Mouse (Mus musculus) frontal cortex, postnatal 14 days (tissue): ENCODE results near the gene Gnpda2.

ENCODE experiments used
- DNase-seq, 2 experiments: peaks; one replicate each; pipeline ENCODE4 v3.0.0; 2022; ENCODE audit warnings: low spot score in 2 of 2

Gnpda2 gene

DNA sequence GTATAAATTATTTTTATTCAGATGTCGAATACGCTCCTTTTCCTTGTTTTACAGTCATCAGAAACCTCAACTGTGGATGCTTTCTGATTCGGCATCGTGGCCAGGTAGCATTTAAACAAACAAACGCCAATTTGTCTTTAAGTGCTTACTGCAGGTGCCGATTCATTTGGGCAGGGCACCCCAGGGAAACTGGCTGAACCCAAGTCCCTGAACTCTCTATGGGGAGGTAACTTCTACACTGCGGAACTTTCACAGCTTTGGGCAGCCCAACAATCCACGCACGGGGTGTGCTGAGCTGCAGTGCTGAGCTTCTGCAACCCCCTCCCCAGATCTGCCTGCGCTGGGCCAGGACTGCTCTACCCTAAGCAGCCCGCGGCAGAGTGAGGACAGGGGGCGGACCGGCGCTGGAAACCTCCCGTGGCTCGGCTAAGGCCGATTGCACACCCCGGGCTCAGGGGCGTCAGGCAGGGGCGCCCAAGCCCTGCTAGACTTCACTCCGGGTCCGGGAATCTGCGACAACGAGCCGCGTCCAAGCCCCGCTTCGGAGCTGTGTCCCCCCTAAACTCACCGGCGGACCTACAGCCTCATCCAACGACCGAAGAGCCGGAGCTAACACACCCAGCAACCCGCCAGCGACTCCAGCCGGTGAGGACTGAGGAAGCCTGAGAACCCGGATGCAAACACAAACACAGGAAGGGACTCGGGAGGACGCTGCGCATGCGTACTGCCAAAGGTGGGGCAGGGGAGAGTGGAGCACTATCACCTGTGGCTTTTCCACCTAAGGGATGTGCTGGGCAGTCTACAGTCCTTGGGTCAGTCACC is at the start of gene Gnpda2:
TSS of gene Gnpda2 (minus strand) at position 701 of the 822 bp plus-strand sequence.
- DNase-seq = peak; percentile 78 to 81

- no peak for DNase-seq
Observed at GRCm38 (mm10) chr5:69634766-69635165, 42.6 kb upstream of the Gnpda2 start.

GRCm38 (mm10) chr5:69620899-69621298 is 28.8 kb upstream of the Gnpda2 start:
- no peak for DNase-seq

DNA sequence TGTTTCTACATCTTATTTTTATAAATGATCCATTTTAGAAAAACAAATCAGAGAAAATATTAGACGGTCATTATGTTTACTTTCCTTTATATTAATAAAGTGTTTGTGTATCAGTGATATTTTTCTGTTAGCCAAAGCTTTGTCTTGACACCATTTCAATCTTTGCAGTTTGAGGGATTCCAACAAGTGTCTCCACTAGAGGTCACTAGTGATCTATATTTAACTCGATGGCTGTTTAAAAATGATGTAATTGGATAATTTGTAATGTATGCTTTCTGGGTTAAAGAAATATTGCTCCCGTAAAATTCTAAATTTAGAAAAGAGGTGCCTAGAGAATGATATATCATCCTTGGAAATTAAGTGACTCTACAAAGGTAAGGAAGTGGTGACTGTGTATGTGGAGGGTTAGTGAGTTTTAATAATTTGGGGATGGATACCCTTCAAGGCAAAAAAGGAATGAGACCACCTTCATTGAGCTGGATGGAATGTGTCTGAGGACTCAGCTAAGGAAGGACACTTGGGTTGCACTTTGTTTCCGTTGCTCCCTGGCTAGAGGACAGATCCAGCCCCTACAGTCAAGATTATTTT is 21.2 kb upstream of the Gnpda2 start:
- no peak for DNase-seq

- DNase-seq = no peak
Observed at GRCm38 (mm10) chr5:69601027-69601426, 8.9 kb upstream of the Gnpda2 start.

GRCm38 (mm10) chr5:69557404-69557935 is 34.7 kb downstream of the Gnpda2 start:
- no peak for DNase-seq

GRCm38 (mm10) chr5:69556628-69557403 is 35.3 kb downstream of the Gnpda2 start, which contains the start of gene Guf1:
Guf1 (plus strand) TSS chr5:69556923.
- peak; percentile 90 to 95 for DNase-seq

GRCm38 (mm10) chr5:69542489-69542888 is 49.7 kb downstream of the Gnpda2 start, which contains the start of gene Yipf7:
Yipf7 (minus strand) TSS chr5:69542648.
- DNase-seq = no peak

- no peak for DNase-seq
Observed at GRCm38 (mm10) chr5:69541680-69542079, 50.5 kb downstream of the Gnpda2 start.

DNA sequence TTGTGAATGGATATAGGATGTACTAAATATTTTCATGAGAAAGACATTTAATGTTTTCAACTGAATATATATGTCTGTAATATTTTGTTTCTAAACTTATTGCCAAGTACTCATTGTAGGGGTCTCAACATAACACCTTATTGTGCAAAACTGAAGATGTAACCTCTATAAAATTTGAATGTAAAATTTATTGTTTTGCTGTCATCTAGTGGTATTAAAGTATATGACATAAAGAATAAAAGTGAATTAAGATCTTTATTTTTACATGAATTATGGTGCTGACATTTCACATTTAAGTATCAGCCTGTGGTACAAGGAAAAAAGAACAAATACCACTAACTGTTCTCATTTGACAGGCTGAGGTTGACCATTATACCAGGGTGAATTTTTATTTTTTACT is 68.2 kb downstream of the Gnpda2 start:
- no peak for DNase-seq
